Mouse (Mus musculus): ENCODE data around the gene Cxcl15.
"Not testable (repeated sequence)": the region's sequence is repeated elsewhere in the genome, so short reads cannot be mapped to it uniquely, and the experiment has no call there.

Gene Cxcl15

GRCm38 (mm10) chr5:90789306-90790073 is 4.8 kb upstream of the Cxcl15 start:
- no peak for DNase-seq (ENCODE audit: low read depth, low spot score)

- DNase-seq (ENCODE audit: low read depth, low spot score): no peak
Measured at GRCm38 (mm10) chr5:90790074-90790502, 4.2 kb upstream of the Cxcl15 start.

GRCm38 (mm10) chr5:90795392-90795791 is 1.1 kb downstream of the Cxcl15 start:
- DNase-seq (ENCODE audit: low read depth, low spot score): not testable (repeated sequence)

GRCm38 (mm10) chr5:90804574-90804973 is 10.2 kb downstream of the Cxcl15 start:
- DNase-seq (ENCODE audit: low read depth, low spot score): no peak

GRCm38 (mm10) chr5:90806050-90806449 is 11.7 kb downstream of the Cxcl15 start:
- DNase-seq (ENCODE audit: low read depth, low spot score): no peak

- no peak for DNase-seq (ENCODE audit: low read depth, low spot score)
Measured at GRCm38 (mm10) chr5:90807176-90807950, 13.0 kb downstream of the Cxcl15 start.

GRCm38 (mm10) chr5:90819756-90820155 is 25.4 kb downstream of the Cxcl15 start:
- DNase-seq (ENCODE audit: low read depth, low spot score): no peak

- DNase-seq (ENCODE audit: low read depth, low spot score): no peak
Measured at GRCm38 (mm10) chr5:90832145-90832767, 37.9 kb downstream of the Cxcl15 start.

- DNase-seq (ENCODE audit: low read depth, low spot score): no peak
Measured at GRCm38 (mm10) chr5:90832768-90833388, 38.5 kb downstream of the Cxcl15 start.

GRCm38 (mm10) chr5:90834436-90834835 is 40.1 kb downstream of the Cxcl15 start:
- no peak for DNase-seq (ENCODE audit: low read depth, low spot score)

GRCm38 (mm10) chr5:90838582-90838981 is 44.2 kb downstream of the Cxcl15 start:
- DNase-seq (ENCODE audit: low read depth, low spot score): no peak

GRCm38 (mm10) chr5:90840902-90841869 is 46.9 kb downstream of the Cxcl15 start:
- no peak for DNase-seq (ENCODE audit: low read depth, low spot score)

- no peak for DNase-seq (ENCODE audit: low read depth, low spot score)
Measured at GRCm38 (mm10) chr5:90843891-90844290, 49.6 kb downstream of the Cxcl15 start.

- not testable (repeated sequence) for DNase-seq (ENCODE audit: low read depth, low spot score)
Measured at GRCm38 (mm10) chr5:90850096-90850495, 55.8 kb downstream of the Cxcl15 start.

- DNase-seq (ENCODE audit: low read depth, low spot score): not testable (repeated sequence)
Measured at GRCm38 (mm10) chr5:90851391-90851790, 57.1 kb downstream of the Cxcl15 start.

All from retina, postnatal 7 days (tissue).